Mouse (Mus musculus): ENCODE data around the gene Synm.

The Synm gene

GRCm38 (mm10) chr7:67747731-67748305 is 11.7 kb downstream of the Synm start:
- DNase-seq: no peak

GRCm38 (mm10) chr7:67741706-67742105 is 17.8 kb downstream of the Synm start:
- DNase-seq: no peak

DNA sequence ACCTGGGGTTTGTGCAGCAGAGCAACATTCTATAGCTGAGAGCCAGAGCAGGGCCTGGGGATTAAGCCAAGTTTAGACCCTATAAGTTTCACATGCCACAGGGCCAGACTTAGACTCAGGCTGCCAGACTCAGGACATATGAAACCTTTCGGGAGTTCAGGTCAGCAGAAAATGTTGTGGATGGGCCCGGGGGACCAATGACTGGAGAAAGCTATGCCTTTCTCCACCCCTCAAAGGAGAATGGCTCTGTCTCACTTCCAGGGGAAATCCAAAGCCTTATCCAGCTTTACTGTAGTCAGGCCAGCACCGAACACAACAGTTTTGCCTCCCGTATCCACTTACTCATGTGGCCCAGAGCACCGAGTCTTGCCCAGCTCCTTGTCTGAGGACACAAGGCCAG is 18.7 kb downstream of the Synm start:
- no peak for DNase-seq

DNA sequence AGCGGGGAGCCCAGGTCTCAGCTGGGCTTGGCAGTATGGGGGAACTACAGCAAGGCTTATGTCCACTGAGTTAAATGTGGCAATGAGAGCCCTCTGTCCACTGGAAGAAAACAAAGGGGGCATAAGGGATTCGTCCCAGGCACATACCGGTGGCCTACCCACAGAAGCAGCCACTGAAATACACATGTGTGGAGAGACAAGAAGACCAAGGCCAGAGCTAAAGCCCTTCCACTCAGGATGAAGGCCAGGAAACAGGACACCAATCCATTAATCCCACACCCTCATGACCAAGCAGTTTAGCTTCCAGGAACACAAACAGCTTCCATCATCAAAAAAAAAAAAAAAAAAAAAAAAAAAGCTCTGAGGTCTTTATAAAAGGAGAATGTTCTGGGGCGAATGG is 19.2 kb downstream of the Synm start:
- no peak for DNase-seq

GRCm38 (mm10) chr7:67732276-67732675 is 27.3 kb downstream of the Synm start:
- DNase-seq: no peak

DNA sequence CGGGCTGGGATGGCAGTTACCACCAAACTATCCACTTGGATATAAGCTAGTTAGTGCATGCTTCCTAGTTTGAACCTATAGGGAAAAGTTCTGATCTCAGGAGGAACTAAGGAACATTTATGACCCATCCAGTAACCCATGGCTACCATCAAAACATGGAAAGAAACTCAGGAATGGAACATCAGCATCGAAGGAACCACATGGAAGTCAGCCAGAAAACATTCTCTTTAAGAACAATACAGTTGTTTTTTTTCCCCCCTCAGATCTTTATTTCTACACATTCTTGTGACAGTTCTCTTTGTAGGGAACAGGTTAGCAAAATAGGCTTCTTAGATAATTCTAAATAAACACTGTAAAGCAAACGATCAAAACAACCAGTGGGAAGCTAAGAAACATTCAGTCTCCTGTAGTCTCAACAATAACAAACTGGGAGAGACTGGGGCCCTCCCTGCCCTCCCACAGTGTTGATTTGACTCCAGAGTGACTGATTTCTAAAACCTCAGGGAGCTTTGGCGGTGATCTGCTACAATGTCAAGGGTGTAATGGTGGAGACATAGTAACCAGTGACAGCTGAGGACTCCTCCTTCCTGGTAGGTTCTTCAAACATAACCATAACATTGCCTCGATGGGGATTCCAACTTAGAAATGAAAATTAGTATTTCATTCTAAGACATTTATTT is 29.0 kb downstream of the Synm start:
- DNase-seq: no peak

DNA sequence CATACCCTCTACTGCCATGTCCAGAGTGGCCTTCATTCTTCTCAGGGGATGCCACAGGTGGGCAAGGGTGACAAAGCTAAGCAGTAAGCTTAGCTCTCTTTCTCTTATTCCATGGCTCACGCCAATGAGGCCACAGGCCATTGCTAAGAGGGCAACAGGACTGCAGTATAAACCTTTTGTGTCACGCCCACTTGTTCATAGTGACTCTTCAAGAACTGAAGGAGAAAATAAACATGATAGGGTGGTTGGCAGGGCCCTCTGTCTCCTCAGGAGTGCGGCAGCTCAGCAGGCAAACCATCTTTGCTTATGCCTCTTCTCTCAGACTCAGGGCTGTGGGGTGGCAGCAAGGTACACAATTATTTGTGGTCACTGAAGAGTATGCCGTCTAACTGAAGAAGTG is 30.7 kb downstream of the Synm start:
- DNase-seq: no peak

DNA sequence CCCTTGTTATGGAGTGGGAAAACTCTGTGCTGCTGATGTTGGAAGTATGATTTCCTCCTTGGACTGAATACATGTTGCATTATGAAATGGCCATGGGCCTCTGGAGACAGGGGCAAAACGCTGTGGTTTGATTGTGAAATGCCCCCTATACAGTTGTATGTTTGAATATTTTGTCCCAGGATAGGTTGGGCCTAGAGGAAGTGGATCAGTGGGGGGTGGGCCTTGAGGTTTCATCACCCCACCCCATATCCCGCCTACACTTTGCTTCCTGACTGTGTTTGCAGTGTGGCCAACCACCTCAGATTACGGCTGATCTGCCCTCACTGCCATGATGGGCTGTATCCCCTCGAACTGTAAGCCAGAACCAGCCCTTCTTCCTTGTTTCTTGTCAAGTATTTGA is 31.3 kb downstream of the Synm start:
- no peak for DNase-seq

DNA sequence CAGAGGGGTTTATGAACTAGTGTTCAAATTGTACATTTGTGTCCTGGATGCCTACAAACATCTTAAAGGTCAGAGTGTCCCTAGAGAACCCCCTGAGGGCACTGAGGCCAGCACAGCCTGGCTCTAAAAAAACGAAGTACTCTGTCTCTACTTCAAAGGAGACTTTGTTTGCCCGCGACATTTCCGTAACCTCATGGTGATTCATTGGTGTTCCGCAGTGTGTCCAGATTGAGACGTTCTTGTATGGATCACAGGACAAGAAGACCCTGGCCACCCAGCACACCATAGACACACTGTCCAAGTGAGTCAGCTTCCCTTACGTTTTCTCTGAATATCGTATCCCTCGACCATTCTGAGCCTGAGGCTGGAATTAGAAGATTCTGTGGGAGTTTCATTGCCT is 34.5 kb downstream of the Synm start:
- no peak for DNase-seq

DNA sequence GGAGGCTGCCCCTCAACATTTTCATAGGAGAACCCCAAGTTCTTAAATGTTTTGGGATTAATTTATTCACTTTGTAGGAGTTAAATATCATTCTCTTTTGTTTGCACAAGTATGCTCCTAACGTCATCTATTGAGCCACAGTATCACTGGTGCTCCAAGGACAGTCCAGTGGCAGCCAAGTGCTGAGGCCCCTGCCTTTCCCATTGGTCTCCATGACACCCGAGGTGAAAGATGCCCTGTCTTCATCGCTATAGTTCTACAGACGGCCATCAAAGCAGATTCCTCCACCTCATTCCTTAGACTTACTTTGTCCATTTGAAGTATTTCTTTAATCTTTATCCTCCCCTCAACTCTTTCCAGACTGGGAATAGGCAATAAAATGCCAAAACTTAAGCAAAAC is 35.0 kb downstream of the Synm start:
- DNase-seq: no peak

- DNase-seq: no peak
Measured at GRCm38 (mm10) chr7:67722163-67722562, 37.4 kb downstream of the Synm start.

- no peak for DNase-seq
Measured at GRCm38 (mm10) chr7:67718804-67719203, 40.7 kb downstream of the Synm start.

DNA sequence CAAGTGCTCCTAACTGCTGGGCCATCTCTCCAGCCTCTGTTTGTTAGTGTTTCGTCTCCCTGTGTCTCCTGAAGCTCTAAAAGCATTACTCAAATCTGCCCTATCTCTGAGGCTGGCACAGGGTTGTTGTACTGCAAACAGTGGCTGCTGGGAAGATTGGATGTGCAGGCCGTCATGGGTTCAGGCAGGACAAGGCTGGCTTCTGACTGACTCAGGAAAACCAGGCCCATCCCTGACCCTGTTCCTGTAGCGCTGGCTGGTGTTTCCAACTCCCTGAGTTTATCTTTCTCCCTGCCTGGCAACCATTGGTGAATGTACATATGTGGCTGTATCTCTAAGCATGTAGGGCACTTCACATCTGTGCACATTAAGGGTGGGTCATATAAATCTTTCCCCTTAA is 42.0 kb downstream of the Synm start:
- DNase-seq: no peak

- no peak for DNase-seq
Measured at GRCm38 (mm10) chr7:67716925-67717324, 42.6 kb downstream of the Synm start.

DNA sequence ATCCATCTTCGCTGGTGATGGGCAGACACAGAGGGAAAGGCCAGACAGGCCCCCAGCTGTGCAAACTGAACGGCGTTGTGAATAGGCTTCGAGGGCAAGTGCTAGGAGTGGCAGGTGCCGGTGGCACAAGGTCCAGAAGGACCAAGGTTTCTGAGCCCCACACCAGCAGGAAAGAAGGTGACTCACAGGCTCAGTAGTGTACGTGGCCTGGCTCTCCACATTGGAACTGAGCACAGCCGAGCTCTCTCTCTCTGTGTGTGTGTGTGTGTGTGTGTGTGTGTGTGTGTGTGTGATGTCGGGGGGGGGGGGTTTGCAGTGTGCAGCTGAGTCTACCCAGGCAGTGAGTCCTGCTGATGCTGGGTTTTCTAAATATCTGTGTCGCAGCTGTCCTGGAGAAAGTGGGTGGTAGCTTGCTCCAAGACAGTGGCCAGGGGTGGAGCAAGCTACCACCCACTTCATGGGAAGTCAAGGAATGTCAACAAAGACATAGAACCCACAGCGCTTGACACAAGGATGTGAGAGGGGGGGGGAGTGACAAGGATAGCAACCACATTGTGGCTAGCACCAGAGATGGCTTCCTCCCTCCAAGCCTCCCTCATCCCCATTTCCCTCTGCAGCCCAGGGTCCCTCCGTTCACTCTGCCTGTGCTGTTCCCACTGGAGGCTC is 43.2 kb downstream of the Synm start:
- no peak for DNase-seq

DNA sequence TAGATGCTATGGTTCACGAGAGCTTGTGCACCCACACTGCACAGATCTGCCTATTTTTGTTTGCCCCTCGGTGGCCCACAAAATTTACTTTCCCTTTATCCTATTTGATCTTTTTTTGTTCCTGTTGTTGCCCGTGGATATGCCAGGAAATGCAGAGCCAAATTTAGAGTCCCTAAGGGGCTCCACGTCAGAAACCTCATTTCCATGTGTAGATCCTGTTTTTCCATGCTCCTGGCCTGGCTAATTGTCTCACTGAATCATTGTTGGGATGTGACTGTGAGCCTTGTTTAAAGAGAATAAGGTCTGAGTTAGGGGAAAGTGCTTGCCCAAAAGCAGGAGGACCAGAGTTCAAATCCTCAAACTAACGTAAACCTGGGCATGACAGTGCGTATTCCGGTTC is 44.4 kb downstream of the Synm start:
- DNase-seq: no peak

- DNase-seq: peak; percentile 57
Measured at GRCm38 (mm10) chr7:67713820-67714510, 45.6 kb downstream of the Synm start.

GRCm38 (mm10) chr7:67710216-67710615 is 49.3 kb downstream of the Synm start:
- no peak for DNase-seq

GRCm38 (mm10) chr7:67708160-67708559 is 51.4 kb downstream of the Synm start:
- no peak for DNase-seq

GRCm38 (mm10) chr7:67701252-67701914 is 58.2 kb downstream of the Synm start:
- DNase-seq: no peak

GRCm38 (mm10) chr7:67700846-67701245 is 58.7 kb downstream of the Synm start:
- DNase-seq: no peak

GRCm38 (mm10) chr7:67699301-67699700 is 60.2 kb downstream of the Synm start:
- DNase-seq: no peak

DNA sequence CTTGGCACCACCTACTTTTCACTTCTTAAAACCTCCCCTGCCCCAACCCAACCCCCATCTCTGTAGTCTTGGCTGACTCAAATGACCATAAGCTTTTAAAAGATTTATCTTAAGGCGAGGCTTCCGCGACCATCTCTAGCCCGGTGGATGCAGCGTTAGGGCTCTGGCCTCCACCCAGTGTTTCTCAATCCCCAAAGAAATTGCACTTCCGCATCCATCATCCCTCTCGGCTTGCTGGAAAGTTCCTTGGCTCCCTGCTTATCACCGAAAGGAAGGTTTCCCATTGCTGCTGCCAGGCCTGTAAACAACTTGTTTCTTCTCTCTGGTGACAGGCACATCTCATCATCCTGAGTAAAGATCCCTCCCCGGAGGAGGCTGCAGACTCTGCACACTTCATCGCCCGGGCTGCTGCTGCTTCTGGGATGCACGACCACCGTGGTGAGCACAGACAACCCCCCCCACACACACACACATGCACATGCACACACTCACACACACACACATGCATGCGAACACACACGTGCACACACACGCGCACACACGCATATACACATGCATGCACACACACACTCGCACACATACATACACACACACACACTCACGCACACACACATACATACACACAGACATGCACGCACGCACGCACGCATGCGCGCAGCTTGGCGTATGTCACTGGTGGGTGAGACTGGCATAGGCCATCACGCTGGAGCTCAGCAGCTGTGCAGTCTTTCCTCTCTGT is 61.5 kb downstream of the Synm start:
- no peak for DNase-seq
